Mouse (Mus musculus) lung, embryonic 14.5 days (tissue): ENCODE data around the gene Stambpl1. TPM values are rescaled to one million over a fixed set of nuclear protein-coding genes. Genes with fewer than 3 reads are reported as not detected.
A peak's percentile ranks its signal among the peaks of the same experiment; 100 is the strongest.
"Not testable (repeated sequence)": the region's sequence is repeated elsewhere in the genome, so short reads cannot be mapped to it uniquely, and the experiment has no call there.

Experiments
- ATAC-seq: fragments of 200-750 bp; cut with Nextera tagmentation; 2 replicates; pipeline ENCODE4 v1.8.0; 2017; ENCODE audit warnings: mild to moderate bottlenecking, moderate TSS enrichment, moderate library complexity; ENCODE audit not compliant: insufficient read depth
- DNase-seq: peaks from one replicate; pipeline ENCODE4 v3.0.0-alpha.2; 2015
- H3K27ac ChIP-seq: fragments of 300-500 bp; sonication (generic); 2 replicates; pipeline ENCODE4 v1.5.1; 2014; ENCODE audit warnings: low read depth, mild to moderate bottlenecking, moderate library complexity
- H3K27me3 ChIP-seq: fragments of 300-500 bp; sonication (generic); 2 replicates; pipeline ENCODE4 v1.6.1; 2014; ENCODE audit warnings: low read length, control low read depth; ENCODE audit not compliant: insufficient read depth
- H3K36me3 ChIP-seq: fragments of 300-500 bp; sonication (generic); 2 replicates; pipeline ENCODE4 v1.6.1; 2014; ENCODE audit warnings: control low read depth; ENCODE audit not compliant: insufficient read depth
- H3K4me1 ChIP-seq: fragments of 300-500 bp; sonication (generic); 2 replicates; pipeline ENCODE4 v1.6.1; 2014; ENCODE audit warnings: antibody characterized with exemption, control low read depth; ENCODE audit not compliant: insufficient read depth
- H3K4me2 ChIP-seq: fragments of 300-500 bp; sonication (generic); 2 replicates; pipeline ENCODE4 v1.6.1; 2014; ENCODE audit warnings: mild to moderate bottlenecking
- H3K4me3 ChIP-seq: fragments of 300-500 bp; sonication (generic); 2 replicates; pipeline ENCODE4 v1.5.1; 2014; ENCODE audit warnings: low read depth, low read length
- H3K9ac ChIP-seq: fragments of 300-500 bp; sonication (generic); 2 replicates; pipeline ENCODE4 v1.6.1; 2014
- H3K9me3 ChIP-seq: fragments of 300-500 bp; sonication (generic); 2 replicates; pipeline ENCODE4 v1.6.1; 2016; ENCODE audit warnings: low read depth, low read length, control low read depth
- CTCF ChIP-seq: IDR thresholded peaks from 2 replicates; pipeline ENCODE4 v1.5.1; 2016; ENCODE audit warnings: antibody characterized with exemption, low read depth
- WGBS: fragments of 180-500 bp; shearing (Covaris S2); extraction: QIAGEN DNeasy Blood & Tissue Kit; methylation state at CpG from one replicate; pipeline ENCODE4 v1.1.7; 2014; 5-methylcytosine and 5-hydroxymethylcytosine counted together
- polyA plus RNA-seq: library from polyadenylated mRNA; unstranded; fragments of >200 nt; fragmentation: Nextera tagmentation; extraction: Ambion mirVana; gene quantifications from 2 replicates; pipeline ENCODE4 v1.2.1, GENCODE M21; 2014

Stambpl1 gene
- polyA plus RNA-seq, 1 experiment from 2014 or later, result 11.1 TPM

DNA sequence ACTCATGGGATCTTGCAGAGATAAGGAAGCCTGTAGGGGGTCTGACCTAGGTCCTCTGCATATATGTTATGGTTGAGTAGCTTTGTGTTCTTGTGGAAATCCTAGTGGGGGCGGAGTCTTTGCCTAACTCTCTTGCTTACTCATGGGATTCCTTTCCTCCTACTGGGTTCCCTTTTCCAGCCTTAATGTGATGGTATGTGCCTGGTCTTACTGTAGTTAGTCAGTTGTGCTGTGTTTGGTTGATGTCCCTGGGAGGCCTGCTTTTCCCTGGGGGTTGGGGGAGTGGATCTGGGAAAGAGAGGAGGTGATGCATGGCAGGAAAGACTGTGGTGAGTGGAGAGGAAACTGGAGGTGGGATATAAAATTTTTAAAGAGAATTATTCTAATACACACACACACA, 6.0 kb downstream of the Stambpl1 start:
- no peak for TF ChIP-seq CTCF
- DNase-seq (no peak), ATAC-seq (no peak)
- 95% methylated on average over 1 of the region's 1 CpGs for WGBS
- Histone ChIP-seq H3K27me3 (no peaks in the 10 kb centered on the region), H3K9me3 (no peaks in the 10 kb centered on the region), H3K4me1 (peaks cover 2% of the 10 kb centered on the region; the same call in 1 of the 2 replicates), H3K4me2 (no peak overlapping the region), H3K4me3 (no peak overlapping the region), H3K9ac (no peak overlapping the region), H3K27ac (no peak overlapping the region), H3K36me3 (no peaks in the 10 kb centered on the region)

- no peak overlapping the region for H3K4me2 ChIP-seq
- TF ChIP-seq CTCF, result no peak
- DNase-seq, result no peak
- no peaks in the 10 kb centered on the region for H3K9me3 ChIP-seq
- H3K36me3 ChIP-seq, result no peaks in the 10 kb centered on the region
- H3K27me3 ChIP-seq, result no peaks in the 10 kb centered on the region
- no peak for ATAC-seq
- H3K9ac ChIP-seq, result no peak overlapping the region
- no peak overlapping the region for H3K27ac ChIP-seq
- no peak overlapping the region for H3K4me3 ChIP-seq
- peaks cover 2% of the 10 kb centered on the region; the same call in 1 of the 2 replicates for H3K4me1 ChIP-seq
- 66% methylated on average over 4 of the region's 4 CpGs for WGBS
Measured at GRCm38 (mm10) chr19:34198901-34199300, 6.9 kb downstream of the Stambpl1 start.

DNA sequence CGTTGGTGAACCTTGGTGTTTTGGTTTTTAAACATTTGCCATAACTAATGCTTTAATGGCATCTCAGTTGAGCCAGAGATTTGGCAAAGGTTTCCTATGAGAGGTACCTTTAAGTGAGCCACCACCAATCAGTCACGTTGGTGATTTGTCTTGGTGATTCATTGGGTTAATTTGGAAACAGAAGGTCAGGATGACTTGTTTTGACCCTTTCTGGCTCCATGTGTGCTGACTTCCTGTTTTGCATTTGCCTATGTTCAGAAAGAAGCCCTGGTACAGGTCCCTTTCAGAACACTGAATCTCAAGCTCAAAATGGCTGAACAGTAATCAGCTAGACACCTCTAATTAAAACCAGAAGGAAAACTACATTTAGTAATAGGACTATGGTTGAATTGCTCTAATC, 7.5 kb downstream of the Stambpl1 start:
- no peak for ATAC-seq
- H3K4me3 ChIP-seq, result no peak overlapping the region
- peaks cover 2% of the 10 kb centered on the region; the same call in 1 of the 2 replicates for H3K4me1 ChIP-seq
- DNase-seq, result no peak
- no peaks in the 10 kb centered on the region for H3K36me3 ChIP-seq
- H3K4me2 ChIP-seq, result no peak overlapping the region
- no peak overlapping the region for H3K9ac ChIP-seq
- H3K27ac ChIP-seq, result no peak overlapping the region
- no peaks in the 10 kb centered on the region for H3K9me3 ChIP-seq
- 69% methylated on average over 2 of the region's 2 CpGs for WGBS
- TF ChIP-seq CTCF, result no peak
- H3K27me3 ChIP-seq, result no peaks in the 10 kb centered on the region

GRCm38 (mm10) chr19:34202668-34203067, 10.6 kb downstream of the Stambpl1 start:
- Histone ChIP-seq H3K4me2 (no peak overlapping the region), H3K4me3 (no peak overlapping the region), H3K4me1 (no peaks in the 10 kb centered on the region), H3K9ac (no peak overlapping the region), H3K36me3 (no peaks in the 10 kb centered on the region), H3K27ac (no peak overlapping the region), H3K27me3 (no peaks in the 10 kb centered on the region), H3K9me3 (no peaks in the 10 kb centered on the region)
- no peak for ATAC-seq
- no peak for TF ChIP-seq CTCF
- DNase-seq, result no peak
- 72% methylated on average over 2 of the region's 2 CpGs for WGBS

GRCm38 (mm10) chr19:34206128-34206527, 14.1 kb downstream of the Stambpl1 start:
- WGBS, result 63% methylated on average over 3 of the region's 4 CpGs
- H3K4me2 ChIP-seq, H3K27me3 ChIP-seq, H3K36me3 ChIP-seq, ATAC-seq, H3K4me3 ChIP-seq, H3K9ac ChIP-seq, DNase-seq, H3K4me1 ChIP-seq, H3K9me3 ChIP-seq, H3K27ac ChIP-seq: not testable (repeated sequence)

GRCm38 (mm10) chr19:34206760-34207440, 14.9 kb downstream of the Stambpl1 start:
- Histone ChIP-seq H3K4me2 (no peak overlapping the region), H3K4me1 (no peaks in the 10 kb centered on the region), H3K9me3 (no peaks in the 10 kb centered on the region), H3K27me3 (no peaks in the 10 kb centered on the region), H3K9ac (no peak overlapping the region), H3K4me3 (no peak overlapping the region), H3K36me3 (no peaks in the 10 kb centered on the region), H3K27ac (no peak overlapping the region)
- ATAC-seq (peak; percentile 58; the same call in 1 of the 2 replicates), DNase-seq (peak; percentile 66)
- no peak for TF ChIP-seq CTCF
- 54% methylated on average over 8 of the region's 8 CpGs for WGBS

GRCm38 (mm10) chr19:34209031-34209430, 17.0 kb downstream of the Stambpl1 start:
- ATAC-seq, result no peak
- Histone ChIP-seq H3K4me1 (no peaks in the 10 kb centered on the region), H3K27ac (no peak overlapping the region), H3K9me3 (no peaks in the 10 kb centered on the region), H3K4me2 (no peak overlapping the region), H3K27me3 (no peaks in the 10 kb centered on the region), H3K9ac (no peak overlapping the region), H3K36me3 (no peaks in the 10 kb centered on the region), H3K4me3 (no peak overlapping the region)
- no peak for DNase-seq
- 73% methylated on average over 3 of the region's 3 CpGs for WGBS
- TF ChIP-seq CTCF, result no peak
